Mouse (Mus musculus) midbrain, embryonic 14.5 days (tissue): Measurements from ENCODE around the gene Hoxa3. TPM values are rescaled to one million over a fixed set of nuclear protein-coding genes. Genes with fewer than 3 reads are reported as not detected.

Source experiments
- ATAC-seq: fragments of 200-750 bp; cut with Nextera tagmentation; 2 replicates; pipeline ENCODE4 v1.8.0; 2017; ENCODE audit warnings: moderate number of reproducible peaks, moderate library complexity; ENCODE audit not compliant: low FRiP score, low TSS enrichment
- DNase-seq: peaks from one replicate; pipeline ENCODE4 v3.0.0-alpha.2; 2015
- H3K27ac ChIP-seq: fragments of 300-500 bp; sonication (generic); replicated peaks from 2 replicates; pipeline ENCODE4 v1.5.1; 2014; ENCODE audit warnings: mild to moderate bottlenecking, low read depth, low read length, moderate library complexity
- H3K27me3 ChIP-seq: fragments of 300-500 bp; sonication (generic); 2 replicates; pipeline ENCODE4 v1.6.1; 2014; ENCODE audit warnings: low read length, control low read depth, mixed read lengths; ENCODE audit not compliant: control insufficient read depth, insufficient read depth
- H3K36me3 ChIP-seq: fragments of 300-500 bp; sonication (generic); 2 replicates; pipeline ENCODE4 v1.6.1; 2014; ENCODE audit warnings: low read length, control low read depth; ENCODE audit not compliant: control insufficient read depth, insufficient read depth
- H3K4me1 ChIP-seq: fragments of 300-500 bp; sonication (generic); 2 replicates; pipeline ENCODE4 v1.6.1; 2014; ENCODE audit warnings: mild to moderate bottlenecking, antibody characterized with exemption, low read length, control low read depth; ENCODE audit not compliant: control insufficient read depth, insufficient read depth
- H3K4me2 ChIP-seq: fragments of 300-500 bp; sonication (generic); 2 replicates; pipeline ENCODE4 v1.6.1; 2014; ENCODE audit warnings: mild to moderate bottlenecking, low read length, moderate library complexity
- H3K4me3 ChIP-seq: fragments of 300-500 bp; sonication (generic); replicated peaks from 2 replicates; pipeline ENCODE4 v1.5.1; 2014; ENCODE audit warnings: low read depth, low read length
- H3K9ac ChIP-seq: fragments of 300-500 bp; sonication (generic); replicated peaks from 2 replicates; pipeline ENCODE4 v1.6.1; 2014; ENCODE audit warnings: mild to moderate bottlenecking, low read length, moderate library complexity
- H3K9me3 ChIP-seq: fragments of 300-500 bp; sonication (generic); 2 replicates; pipeline ENCODE4 v1.6.1; 2016; ENCODE audit warnings: low read length, control low read depth, mixed read lengths; ENCODE audit not compliant: control insufficient read depth
- WGBS: fragments of 180-500 bp; shearing (Covaris S2); extraction: QIAGEN DNeasy Blood & Tissue Kit; methylation state at CpG from one replicate; pipeline ENCODE4 v1.1.7; 2014; 5-methylcytosine and 5-hydroxymethylcytosine counted together
- polyA plus RNA-seq: library from polyadenylated mRNA; unstranded; fragments of >200 nt; fragmentation: Nextera tagmentation; extraction: Ambion mirVana; gene quantifications from 2 replicates; pipeline ENCODE4 v1.2.1, GENCODE M21; 2014

The Hoxa3 gene
- polyA plus RNA-seq, 1 experiment from 2014 or later, result not detected

- no peak overlapping the region for H3K27ac ChIP-seq
- H3K4me3 ChIP-seq, result peak overlapping the region; percentile 43
- no peaks in the 10 kb centered on the region for H3K36me3 ChIP-seq
- WGBS, result 2% methylated on average over 32 of the region's 32 CpGs
- peak; percentile 11 for DNase-seq
- peak overlapping the region; percentile 85 for H3K4me2 ChIP-seq
- H3K9me3 ChIP-seq, result no peaks in the 10 kb centered on the region
- H3K4me1 ChIP-seq, result peaks cover 8% of the 10 kb centered on the region
- peaks cover 96% of the 10 kb centered on the region for H3K27me3 ChIP-seq
- H3K9ac ChIP-seq, result no peak overlapping the region
- ATAC-seq, result 0 out of 2 replicates have a peak, but pooled peaks have one; percentile 34
These were observed 55.5 kb downstream of the Hoxa3 start for GRCm38 (mm10) chr6:52157466-52158275.

DNA sequence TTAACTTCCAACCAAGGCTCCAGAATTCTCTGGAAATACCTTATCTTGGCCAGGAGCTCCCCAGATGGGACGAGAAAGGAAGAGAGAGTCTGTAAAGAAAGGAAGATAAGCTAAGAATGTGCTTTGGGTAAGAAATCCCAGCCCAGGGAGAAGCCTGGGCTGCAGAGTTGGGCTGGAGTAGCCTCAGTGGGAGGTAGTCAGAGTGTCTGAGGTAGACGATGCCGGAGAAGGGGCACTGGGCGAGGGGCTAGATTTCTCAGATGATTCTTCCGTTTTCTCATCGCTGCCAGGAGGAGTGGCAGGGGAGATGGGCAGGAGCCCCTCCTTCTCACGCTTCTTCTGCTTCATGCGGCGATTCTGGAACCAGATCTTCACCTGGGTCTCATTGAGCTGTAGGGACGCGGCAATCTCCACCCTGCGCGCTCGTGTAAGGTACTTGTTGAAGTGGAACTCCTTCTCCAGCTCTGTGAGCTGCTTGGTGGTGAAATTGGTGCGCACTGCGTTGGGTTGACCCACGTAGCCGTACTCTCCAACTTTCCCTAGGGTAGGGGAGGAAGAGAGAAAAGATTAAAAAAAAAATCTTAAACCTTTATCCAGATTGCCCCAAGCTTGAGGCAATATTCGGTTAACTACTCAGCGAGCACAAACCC is 56.5 kb downstream of the Hoxa3 start:
- H3K4me1 ChIP-seq, result peaks cover 8% of the 10 kb centered on the region
- WGBS, result 1% methylated on average over 20 of the region's 20 CpGs
- DNase-seq (peak; percentile 2), ATAC-seq (no peak)
- H3K9ac ChIP-seq, result no peak overlapping the region
- no peaks in the 10 kb centered on the region for H3K9me3 ChIP-seq
- no peak overlapping the region for H3K4me2 ChIP-seq
- no peak overlapping the region for H3K27ac ChIP-seq
- no peak overlapping the region for H3K4me3 ChIP-seq
- H3K27me3 ChIP-seq, result peaks cover 97% of the 10 kb centered on the region
- H3K36me3 ChIP-seq, result no peaks in the 10 kb centered on the region

GRCm38 (mm10) chr6:52155471-52155870 is 57.7 kb downstream of the Hoxa3 start:
- no peak overlapping the region for H3K27ac ChIP-seq
- no peak overlapping the region for H3K4me3 ChIP-seq
- DNase-seq (no peak), ATAC-seq (no peak)
- no peak overlapping the region for H3K4me2 ChIP-seq
- H3K27me3 ChIP-seq, result peaks cover 99% of the 10 kb centered on the region
- no peak overlapping the region for H3K9ac ChIP-seq
- peaks cover 8% of the 10 kb centered on the region for H3K4me1 ChIP-seq
- WGBS, result 34% methylated on average over 3 of the region's 3 CpGs
- H3K9me3 ChIP-seq, result no peaks in the 10 kb centered on the region
- H3K36me3 ChIP-seq, result no peaks in the 10 kb centered on the region

GRCm38 (mm10) chr6:52154044-52154443 is 59.1 kb downstream of the Hoxa3 start:
- WGBS, result 2% methylated on average over 5 of the region's 5 CpGs
- ATAC-seq, result no peak
- DNase-seq, result no peak
- H3K27ac ChIP-seq, result no peak overlapping the region
- peaks cover 3% of the 10 kb centered on the region; the same call in 1 of the 2 replicates for H3K9me3 ChIP-seq
- H3K4me3 ChIP-seq, result no peak overlapping the region
- no peaks in the 10 kb centered on the region for H3K36me3 ChIP-seq
- H3K27me3 ChIP-seq, result peaks cover 98% of the 10 kb centered on the region
- no peak overlapping the region for H3K9ac ChIP-seq
- H3K4me2 ChIP-seq, result no peak overlapping the region
- peaks cover 8% of the 10 kb centered on the region for H3K4me1 ChIP-seq

DNA sequence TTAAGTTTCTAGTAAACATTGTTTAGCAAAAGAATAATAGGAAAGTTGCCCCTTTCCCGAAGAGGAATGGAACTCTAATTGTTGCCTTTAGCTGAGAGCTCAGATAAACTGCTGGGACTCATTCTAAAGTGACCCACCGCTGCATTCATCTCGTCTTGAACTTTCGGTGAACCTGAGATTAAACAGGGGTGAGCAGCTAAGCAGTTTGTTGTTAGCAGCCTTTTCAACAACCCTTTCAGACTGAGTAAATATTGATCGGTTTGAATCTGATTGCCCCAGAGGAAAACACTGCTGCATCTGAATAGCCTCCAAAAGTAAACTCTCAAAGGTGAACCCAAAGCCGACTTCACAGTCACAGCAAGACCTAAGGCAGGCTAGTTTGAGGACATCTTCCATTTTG is 59.9 kb downstream of the Hoxa3 start:
- DNase-seq (no peak), ATAC-seq (no peak)
- WGBS, result under 1% methylated on average over 6 of the region's 6 CpGs
- H3K27ac ChIP-seq, result no peak overlapping the region
- H3K27me3 ChIP-seq, result peaks cover 91% of the 10 kb centered on the region
- H3K4me1 ChIP-seq, result peaks cover 4% of the 10 kb centered on the region
- no peak overlapping the region for H3K4me3 ChIP-seq
- no peak overlapping the region for H3K9ac ChIP-seq
- H3K36me3 ChIP-seq, result no peaks in the 10 kb centered on the region
- no peak overlapping the region for H3K4me2 ChIP-seq
- peaks cover 3% of the 10 kb centered on the region; the same call in 1 of the 2 replicates for H3K9me3 ChIP-seq

DNA sequence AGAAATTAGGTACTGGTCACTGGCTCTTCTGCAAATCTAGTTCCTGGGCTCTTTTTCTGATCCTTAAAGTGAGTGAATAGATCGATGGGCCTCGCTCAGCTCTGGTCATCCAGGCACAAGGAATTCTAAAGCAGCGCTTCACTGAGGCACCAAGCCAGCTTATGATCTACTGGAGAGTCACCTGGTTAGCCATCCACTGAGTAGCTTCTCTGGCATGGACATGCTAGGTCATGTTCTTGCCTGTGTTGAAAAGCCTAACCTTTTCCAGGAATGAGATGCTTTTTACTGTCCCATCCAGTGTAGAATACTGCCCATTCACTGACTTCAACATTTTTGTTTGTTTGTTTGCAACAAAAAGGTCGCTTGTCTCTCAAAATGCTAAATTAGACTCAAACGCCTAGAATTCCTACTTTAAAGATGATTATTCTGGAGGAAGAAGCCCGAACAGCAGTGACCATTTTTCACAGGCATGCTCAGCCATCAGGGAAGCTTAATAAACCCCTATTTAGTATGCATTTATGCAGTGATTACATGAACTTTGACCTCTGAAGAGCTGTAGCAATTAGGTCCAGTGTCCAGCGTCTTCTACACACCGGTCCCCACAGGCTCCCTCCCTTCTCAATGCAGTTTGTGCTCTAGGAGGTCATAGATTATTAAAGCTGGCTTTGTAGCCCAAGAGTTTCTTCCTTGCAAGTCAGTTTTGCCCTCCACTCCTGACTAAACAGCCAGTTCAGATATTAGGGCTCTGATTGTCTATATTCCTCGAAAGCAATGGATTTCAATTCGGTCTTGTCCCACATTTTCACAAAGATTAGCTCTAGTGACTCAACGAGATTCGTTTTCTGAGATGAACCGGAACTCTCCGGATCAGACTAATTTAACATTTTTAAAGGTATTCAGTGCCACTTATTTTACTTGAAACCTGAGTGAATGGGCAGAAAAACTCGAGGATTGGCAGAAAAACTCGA is 60.6 kb downstream of the Hoxa3 start:
- H3K4me1 ChIP-seq, result no peaks in the 10 kb centered on the region
- 3% methylated on average over 16 of the region's 16 CpGs for WGBS
- H3K9ac ChIP-seq, result no peak overlapping the region
- H3K9me3 ChIP-seq, result peaks cover 3% of the 10 kb centered on the region; the same call in 1 of the 2 replicates
- H3K4me2 ChIP-seq, result no peak overlapping the region
- no peak for ATAC-seq
- H3K4me3 ChIP-seq, result no peak overlapping the region
- no peaks in the 10 kb centered on the region for H3K36me3 ChIP-seq
- no peak overlapping the region for H3K27ac ChIP-seq
- no peak for DNase-seq
- peaks cover 91% of the 10 kb centered on the region for H3K27me3 ChIP-seq

DNA sequence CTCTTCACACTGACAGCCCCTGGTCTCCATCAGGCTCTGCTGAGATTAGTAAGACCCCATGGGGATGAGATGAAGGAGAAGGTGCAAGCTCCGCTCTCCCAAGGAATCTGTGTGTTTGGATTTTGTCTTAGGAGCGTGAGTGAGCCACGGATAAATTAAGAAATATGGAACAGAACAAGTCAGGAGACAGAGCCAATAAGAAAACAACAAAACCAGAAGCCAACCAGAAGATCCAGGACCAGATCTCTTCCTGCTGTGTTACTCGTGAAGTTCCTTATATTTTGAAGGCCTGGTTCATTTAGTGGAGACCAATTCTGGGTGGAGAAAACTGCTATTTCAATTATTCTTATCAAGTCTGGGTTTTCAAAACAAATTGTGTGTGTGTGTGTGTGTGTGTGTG is 61.6 kb downstream of the Hoxa3 start:
- under 1% methylated on average over 4 of the region's 4 CpGs for WGBS
- no peak for ATAC-seq
- no peak for DNase-seq

DNA sequence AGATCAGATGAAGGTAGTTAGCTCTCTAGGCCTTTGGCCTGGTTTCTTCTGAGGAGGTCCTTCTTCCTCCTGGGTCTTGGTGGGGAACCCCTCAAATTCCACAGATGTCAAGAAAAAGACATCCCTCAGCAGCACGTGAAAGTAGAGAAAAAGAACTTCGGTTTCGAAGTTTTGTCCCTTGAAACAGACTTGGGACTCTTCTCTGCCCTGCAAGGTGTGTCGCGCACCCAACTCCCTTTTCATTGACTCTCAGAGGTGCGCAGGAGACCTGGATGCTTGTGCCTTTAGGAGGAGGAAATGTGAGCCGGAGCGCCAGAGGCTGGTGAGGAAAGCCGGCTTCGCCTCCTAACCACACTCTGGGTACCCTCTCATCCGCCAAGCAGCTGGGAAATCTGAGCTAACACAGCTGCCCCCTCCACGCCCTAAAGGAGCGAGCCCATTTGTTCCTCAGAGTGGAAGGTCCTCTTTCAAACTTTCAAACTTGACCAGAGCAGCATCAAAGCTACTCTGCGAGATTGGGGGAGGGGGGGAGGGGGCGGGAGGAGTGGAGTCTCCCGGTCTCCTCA is 62.7 kb downstream of the Hoxa3 start:
- 5% methylated on average over 16 of the region's 16 CpGs for WGBS
- Histone ChIP-seq H3K27me3 (peaks cover 84% of the 10 kb centered on the region), H3K4me1 (no peaks in the 10 kb centered on the region), H3K9me3 (peaks cover 3% of the 10 kb centered on the region; the same call in 1 of the 2 replicates), H3K9ac (no peak overlapping the region), H3K4me2 (no peak overlapping the region), H3K27ac (no peak overlapping the region), H3K4me3 (no peak overlapping the region), H3K36me3 (no peaks in the 10 kb centered on the region)
- no peak for DNase-seq
- ATAC-seq, result no peak

More for the DNA sequence above, 61.6 kb downstream of the Hoxa3 start:
- Histone ChIP-seq H3K4me3 (no peak overlapping the region), H3K27me3 (peaks cover 90% of the 10 kb centered on the region), H3K36me3 (no peaks in the 10 kb centered on the region), H3K4me2 (no peak overlapping the region), H3K9ac (no peak overlapping the region), H3K27ac (no peak overlapping the region), H3K4me1 (no peaks in the 10 kb centered on the region), H3K9me3 (peaks cover 3% of the 10 kb centered on the region; the same call in 1 of the 2 replicates)
